Mouse (Mus musculus) heart, adult 2 months (tissue): Measurements from ENCODE around the gene Cfap299.

ENCODE experiments used
- CTCF ChIP-seq: fragments of 200-600 bp; IDR thresholded peaks from 2 replicates; pipeline ENCODE4 v1.8.1; 2022; ENCODE audit warnings: antibody characterized with exemption, mild to moderate bottlenecking, moderate library complexity
- EP300 ChIP-seq: fragments of 200-500 bp; IDR thresholded peaks from 2 replicates; pipeline ENCODE4 v1.6.1; 2011; ENCODE audit warnings: low read depth, low read length, control low read depth; ENCODE audit not compliant: insufficient read depth
- POLR2A ChIP-seq: fragments of 200-500 bp; IDR thresholded peaks from 2 replicates; pipeline ENCODE4 v1.6.1; 2011; ENCODE audit warnings: mild to moderate bottlenecking, low read depth, low read length, control low read depth; ENCODE audit not compliant: insufficient read depth

GRCm38 (mm10) chr5:98801495-98801894, 472.4 kb downstream of the Cfap299 start:
- TF ChIP-seq POLR2A: no peak
- TF ChIP-seq CTCF: no peak
- TF ChIP-seq EP300: no peak
